Mouse (Mus musculus) cerebellum, adult 2 months (tissue): ENCODE results near the gene Olfr1375. TPM values are rescaled to one million over a fixed set of nuclear protein-coding genes. Genes with fewer than 3 reads are reported as not detected.
"Not testable (repeated sequence)": the region's sequence is repeated elsewhere in the genome, so short reads cannot be mapped to it uniquely, and the experiment has no call there.

Experiments
- DNase-seq, 2 experiments: peaks; one replicate each; pipeline ENCODE4 v3.0.0; 2021
- H3K27ac ChIP-seq: fragments of 200-500 bp; 2 replicates; pipeline ENCODE4 v1.5.1; 2012; ENCODE audit warnings: low read length, control low read depth, inconsistent platforms; ENCODE audit not compliant: insufficient read depth
- H3K27me3 ChIP-seq: fragments of 200-500 bp; 2 replicates; pipeline ENCODE4 v1.6.1; 2012; ENCODE audit warnings: inconsistent platforms, mild to moderate bottlenecking, low read length, moderate library complexity; ENCODE audit not compliant: control insufficient read depth, insufficient read depth
- H3K4me1 ChIP-seq: fragments of 200-500 bp; 2 replicates; pipeline ENCODE4 v1.6.1; 2011; ENCODE audit warnings: low read length; ENCODE audit not compliant: control insufficient read depth, insufficient read depth
- H3K4me3 ChIP-seq: fragments of 200-500 bp; replicated peaks from 2 replicates; pipeline ENCODE3; 2011; ENCODE audit warnings: mild to moderate bottlenecking, low read depth, low read length, control low read depth; ENCODE audit not compliant: insufficient read depth
- CTCF ChIP-seq: fragments of 200-500 bp; IDR thresholded peaks from 2 replicates; pipeline ENCODE4 v1.5.1; 2011; ENCODE audit warnings: low read depth, mild to moderate bottlenecking, control low read depth, low read length, moderate library complexity, borderline replicate concordance; ENCODE audit not compliant: insufficient read depth
- POLR2A ChIP-seq: fragments of 200-500 bp; IDR thresholded peaks from 2 replicates; pipeline ENCODE4 v1.6.1; 2011; ENCODE audit warnings: low read length, control low read depth, borderline replicate concordance; ENCODE audit not compliant: insufficient read depth
- WGBS: fragments of 180-500 bp; shearing (Covaris S2); methylation state at CpG from one replicate; pipeline ENCODE4 v1.1.7; 2018; 5-methylcytosine and 5-hydroxymethylcytosine counted together
- polyA plus RNA-seq: library from polyadenylated mRNA; depleted of rRNA; stranded (reverse); fragments of >200 nt; gene quantifications from 2 replicates; pipeline ENCODE4 v1.2.3, GENCODE M21; 2012

Olfr1375 gene
- polyA plus RNA-seq, 1 experiment: not detected

GRCm38 (mm10) chr11:51035951-51036350, 12.0 kb upstream of the Olfr1375 start:
- no peak for TF ChIP-seq POLR2A
- TF ChIP-seq CTCF: no peak
- Histone ChIP-seq H3K4me1 (no peaks in the 10 kb centered on the region), H3K4me3 (no peak overlapping the region), H3K27ac (no peak overlapping the region), H3K27me3 (no peaks in the 10 kb centered on the region)
- 81% methylated on average over 2 of the region's 2 CpGs for WGBS
- DNase-seq: no peak

- not testable (repeated sequence) for DNase-seq, H3K27me3 ChIP-seq, H3K4me3 ChIP-seq, H3K4me1 ChIP-seq, H3K27ac ChIP-seq
- 79% methylated on average over 3 of the region's 3 CpGs for WGBS
Observed at GRCm38 (mm10) chr11:51044776-51045175, 3.1 kb upstream of the Olfr1375 start.

- Histone ChIP-seq H3K27me3 (no peaks in the 10 kb centered on the region), H3K27ac (no peak overlapping the region), H3K4me3 (no peak overlapping the region), H3K4me1 (no peaks in the 10 kb centered on the region)
- 63% methylated on average over 2 of the region's 2 CpGs for WGBS
- no peak for DNase-seq
- TF ChIP-seq POLR2A (no peak), CTCF (no peak)
Observed at GRCm38 (mm10) chr11:51051678-51052077, 3.8 kb downstream of the Olfr1375 start.

- WGBS: 45% methylated on average over 3 of the region's 3 CpGs
- Histone ChIP-seq H3K4me1 (no peaks in the 10 kb centered on the region), H3K27ac (no peak overlapping the region), H3K27me3 (no peaks in the 10 kb centered on the region), H3K4me3 (no peak overlapping the region)
- TF ChIP-seq CTCF: no peak
- no peak for DNase-seq
Observed at GRCm38 (mm10) chr11:51053230-51053629, 5.3 kb downstream of the Olfr1375 start.

- under 1% methylated on average over 32 of the region's 32 CpGs for whole genome bisulfite sequencing
- DNase-seq: peak; percentile 84 to 85
- H3K27ac ChIP-seq: peak within 1 kb of the TSS; percentile 44
- no peaks in the 10 kb centered on the region for H3K27me3 ChIP-seq
- peak within 1 kb of the TSS; percentile 60 for H3K4me3 ChIP-seq
- TF ChIP-seq POLR2A (peak; percentile 35; the same call in 1 of the 2 replicates), CTCF (no peak)
- peaks cover 6% of the 10 kb centered on the region for H3K4me1 ChIP-seq
Observed at GRCm38 (mm10) chr11:51059151-51059571, 11.3 kb downstream of the Olfr1375 start, which contains the start of gene Zfp354a. TSS of gene Zfp354a (plus strand) at chr11:51059257.

GRCm38 (mm10) chr11:51059640-51060039, 11.7 kb downstream of the Olfr1375 start:
- TF ChIP-seq POLR2A: no peak
- TF ChIP-seq CTCF: no peak
- 0 out of 2 replicates have a peak overlapping the region, but pooled peaks have one; percentile 44 for H3K27ac ChIP-seq
- DNase-seq: no peak
- peaks cover 6% of the 10 kb centered on the region for H3K4me1 ChIP-seq
- 8% methylated on average over 14 of the region's 14 CpGs for WGBS
- peak overlapping the region; percentile 60 for H3K4me3 ChIP-seq
- no peaks in the 10 kb centered on the region for H3K27me3 ChIP-seq

GRCm38 (mm10) chr11:51060981-51061380, 13.1 kb downstream of the Olfr1375 start:
- no peak for DNase-seq
- TF ChIP-seq CTCF: no peak
- TF ChIP-seq POLR2A: no peak
- 80% methylated on average over 6 of the region's 6 CpGs for WGBS
- Histone ChIP-seq H3K4me1 (peaks cover 6% of the 10 kb centered on the region), H3K27ac (no peak overlapping the region), H3K27me3 (no peaks in the 10 kb centered on the region), H3K4me3 (no peak overlapping the region)

GRCm38 (mm10) chr11:51063276-51063675, 15.4 kb downstream of the Olfr1375 start:
- TF ChIP-seq CTCF (no peak), POLR2A (no peak)
- no peak overlapping the region for H3K4me3 ChIP-seq
- no peaks in the 10 kb centered on the region for H3K27me3 ChIP-seq
- WGBS: 77% methylated on average over 7 of the region's 7 CpGs
- H3K4me1 ChIP-seq: peaks cover 6% of the 10 kb centered on the region
- H3K27ac ChIP-seq: no peak overlapping the region
- DNase-seq: no peak
